Comparison of ENCODE assay signal across 27 mouse cellular contexts in genomic region chr1:82807206-82807605, GRCm38 (mm10). TPM values are rescaled to one million over a fixed set of nuclear protein-coding genes. Genes with fewer than 3 reads are reported as not detected.
DNase-seq lines count a peak whose midpoint lies in the region; ATAC-seq and TF ChIP-seq lines count a peak whose summit lies in the region.
"Had no signal": no experiment of that assay in that cellular context is flagged by ENCODE, and none has a peak within 500 bp of the region (broad histone marks: within the 10 kb centered on the region; RNA-seq: fewer than 3 reads in every experiment).

No protein-coding gene starts in this region.

- no peak overlapping the region for H3K9ac ChIP-seq in heart, embryonic 16.5 days (ENCODE audit: low read length)
- no peak overlapping the region for H3K9ac ChIP-seq in heart, embryonic 11.5 days (ENCODE audit: low read depth, low read length)
- no peak overlapping the region for H3K9ac ChIP-seq in stomach, postnatal 0 days (ENCODE audit: low read length)
- H3K9ac ChIP-seq: hindbrain, embryonic 14.5 days; limb, embryonic 15.5 days; liver, embryonic 15.5 days had no signal

- H3K36me3 ChIP-seq in heart, embryonic 16.5 days (ENCODE audit: control insufficient read depth, insufficient read depth) = no peaks in the 10 kb centered on the region
- no peaks in the 10 kb centered on the region for H3K36me3 ChIP-seq in heart, embryonic 11.5 days (ENCODE audit: control insufficient read depth, insufficient read depth, low read length)
- no peaks in the 10 kb centered on the region for H3K36me3 ChIP-seq in stomach, postnatal 0 days (ENCODE audit: control insufficient read depth, insufficient read depth, low read length)
- H3K36me3 ChIP-seq: limb, embryonic 15.5 days; liver, embryonic 15.5 days had no signal

- no peaks in the 10 kb centered on the region for H3K9me3 ChIP-seq in heart, embryonic 16.5 days (replicated peaks; ENCODE audit: control insufficient read depth, low read length)
- H3K9me3 ChIP-seq in heart, embryonic 11.5 days (replicated peaks; ENCODE audit: control insufficient read depth, low read length) = 0 out of 2 replicates have a peak, but pooled peaks cover 2% of the 10 kb centered on the region
- H3K9me3 ChIP-seq in stomach, postnatal 0 days (ENCODE audit: control insufficient read depth, low read length) = no peaks in the 10 kb centered on the region
- H3K9me3 ChIP-seq: limb, embryonic 15.5 days; liver, embryonic 15.5 days had no signal

- TF ChIP-seq CTCF in stomach, postnatal 0 days (IDR thresholded peaks at IDR 0.05; ENCODE audit: low read depth) = no peak

- no peak overlapping the region for H3K4me2 ChIP-seq in heart, embryonic 16.5 days (ENCODE audit: low read depth, low read length)
- no peak overlapping the region for H3K4me2 ChIP-seq in heart, embryonic 11.5 days
- H3K4me2 ChIP-seq in stomach, postnatal 0 days (replicated peaks; ENCODE audit: low read depth) = no peak overlapping the region
- H3K4me2 ChIP-seq: hindbrain, embryonic 14.5 days; limb, embryonic 15.5 days; liver, embryonic 15.5 days; midbrain, embryonic 11.5 days had no signal

- ATAC-seq in heart, embryonic 16.5 days (replicated peaks; ENCODE audit: extremely low read depth, insufficient read depth, low FRiP score) = peak; percentile 62; the same call in 1 of the 2 replicates
- ATAC-seq in heart, embryonic 11.5 days (replicated peaks; ENCODE audit: insufficient number of reproducible peaks, low FRiP score, low TSS enrichment) = no peak
- ATAC-seq in inflammation-experienced regulatory T-cells, adult 6 months = peak; percentile 77
- ATAC-seq in stomach, postnatal 0 days (ENCODE audit: low FRiP score, low TSS enrichment) = no peak
- ATAC-seq: forebrain, embryonic 16.5 days; intestine, postnatal 0 days had no signal

- peak overlapping the region; percentile 70; the same call in 1 of the 2 replicates for H3K27ac ChIP-seq in heart, embryonic 16.5 days (ENCODE audit: low read length)
- no peak overlapping the region for H3K27ac ChIP-seq in heart, embryonic 11.5 days (ENCODE audit: low read depth, low read length)
- no peak overlapping the region for H3K27ac ChIP-seq in stomach, postnatal 0 days (replicated peaks)
- H3K27ac ChIP-seq: hindbrain, embryonic 14.5 days; layer of hippocampus, adult 2 months; limb, embryonic 15.5 days; liver, embryonic 15.5 days had no signal

- no peaks in the 10 kb centered on the region for H3K27me3 ChIP-seq in heart, embryonic 16.5 days (ENCODE audit: control insufficient read depth, insufficient read depth, low read length)
- no peaks in the 10 kb centered on the region for H3K27me3 ChIP-seq in heart, embryonic 11.5 days (ENCODE audit: control insufficient read depth, insufficient read depth, low read length)
- H3K27me3 ChIP-seq in stomach, postnatal 0 days (ENCODE audit: control insufficient read depth, insufficient read depth, low read length) = no peaks in the 10 kb centered on the region
- H3K27me3 ChIP-seq: limb, embryonic 15.5 days; liver, embryonic 15.5 days had no signal

- WGBS in heart, embryonic 16.5 days = 65% methylated on average over 7 of the region's 7 CpGs
- 73% methylated on average over 7 of the region's 7 CpGs for WGBS in heart, embryonic 11.5 days (ENCODE audit: insufficient replicate concordance)
- 66% methylated on average over 7 of the region's 7 CpGs for WGBS in stomach, postnatal 0 days

- peak; percentile 73 for DNase-seq in CD4-positive, CD25-positive, alpha-beta regulatory T cell, adult 2 months (ENCODE audit: low read depth, low spot score)
- DNase-seq in thymus, postnatal 25 days = peak; percentile 35
- DNase-seq in stomach, postnatal 0 days (ENCODE audit: low spot score) = no peak
- DNase-seq in frontal cortex, adult 2 months (ENCODE audit: extremely low spot score in 1 of 2, low spot score in 1 of 2) = no peak
- DNase-seq: adrenal gland, postnatal 25 days; B cell, adult 2 months; cerebellum, adult 11-12 months; cerebellum, postnatal 25 days; embryo, embryonic 11 days; heart, postnatal 36 days; kidney, postnatal 14 days; layer of hippocampus, postnatal 36 days had no signal

- no peak overlapping the region for H3K4me3 ChIP-seq in heart, embryonic 16.5 days (ENCODE audit: low read length)
- H3K4me3 ChIP-seq in heart, embryonic 11.5 days (ENCODE audit: low read depth, low read length) = no peak overlapping the region
- no peak overlapping the region for H3K4me3 ChIP-seq in stomach, postnatal 0 days (ENCODE audit: low read depth, low read length)
- H3K4me3 ChIP-seq: layer of hippocampus, adult 2 months; limb, embryonic 15.5 days; liver, embryonic 15.5 days had no signal

- TF ChIP-seq EP300 in stomach, postnatal 0 days (optimal IDR thresholded peaks at IDR 0.05) = no peak

- peaks cover 8% of the 10 kb centered on the region; the same call in 1 of the 2 replicates for H3K4me1 ChIP-seq in heart, embryonic 16.5 days (ENCODE audit: control insufficient read depth, insufficient read depth, low read length)
- H3K4me1 ChIP-seq in heart, embryonic 11.5 days (ENCODE audit: control insufficient read depth, insufficient read depth, low read length) = peaks cover 3% of the 10 kb centered on the region; the same call in 1 of the 2 replicates
- H3K4me1 ChIP-seq in stomach, postnatal 0 days (replicated peaks; ENCODE audit: control insufficient read depth, insufficient read depth) = no peaks in the 10 kb centered on the region

RNA-seq across cellular contexts. Expression of gene Agfg1, which starts 32.1 kb away (rescaled TPM):
- polyA plus RNA-seq in heart, embryonic 16.5 days (2015; fragmentation: Nextera tagmentation; extraction: Ambion mirVana) = 30.0 and 30.4 TPM in 2 replicates
- polyA plus RNA-seq in heart, embryonic 11.5 days (2014; fragmentation: Nextera tagmentation; extraction: Ambion mirVana) = 42.2 and 43.8 TPM in 2 replicates
- polyA plus RNA-seq in inflammation-experienced regulatory T-cells, adult 6 months (2017; shearing (Covaris generic)) = 10 to 100 TPM; 32.2 to 33.2 (median 32.6) TPM
- polyA plus RNA-seq in stomach, postnatal 0 days (2015; fragmentation: Nextera tagmentation; extraction: Ambion mirVana) = 18.2 and 18.8 TPM in 2 replicates
- 36.0 and 36.3 TPM in 2 replicates for polyA plus RNA-seq in frontal cortex, adult 2 months (2012; rRNA removed)

RNA-seq across cellular contexts. Expression of gene Gm47791, which starts 36.2 kb away (rescaled TPM):
- polyA plus RNA-seq in heart, embryonic 16.5 days (2015; fragmentation: Nextera tagmentation; extraction: Ambion mirVana) = not detected in 2 replicates
- polyA plus RNA-seq in heart, embryonic 11.5 days (2014; fragmentation: Nextera tagmentation; extraction: Ambion mirVana) = not detected in 2 replicates
- polyA plus RNA-seq in inflammation-experienced regulatory T-cells, adult 6 months (2017; shearing (Covaris generic)) = not detected
- polyA plus RNA-seq in stomach, postnatal 0 days (2015; fragmentation: Nextera tagmentation; extraction: Ambion mirVana) = not detected in 2 replicates
- polyA plus RNA-seq in frontal cortex, adult 2 months (2012; rRNA removed) = not detected in 2 replicates
- polyA plus RNA-seq: embryonic facial prominence, embryonic 14.5 days; forebrain, embryonic 16.5 days; gonadal fat pad, adult 2 months; hindbrain, embryonic 14.5 days; intestine, postnatal 0 days; limb, embryonic 15.5 days; liver, embryonic 15.5 days; lung, embryonic 16.5 days; midbrain, embryonic 11.5 days; neural tube, embryonic 11.5 days; stomach, embryonic 14.5 days had no signal

RNA-seq across cellular contexts. Expression of gene Tm4sf20, which starts 38.9 kb away (rescaled TPM):
- polyA plus RNA-seq in heart, embryonic 16.5 days (2015; fragmentation: Nextera tagmentation; extraction: Ambion mirVana) = 0.67 TPM in 1 of 2 replicates, not detected in the other
- polyA plus RNA-seq in heart, embryonic 11.5 days (2014; fragmentation: Nextera tagmentation; extraction: Ambion mirVana) = 0.29 TPM in 1 of 2 replicates, not detected in the other
- 1 to 10 TPM in 1 of 3 experiments, under 1 TPM in 1, not detected in 1; 0.40 to 1.1 TPM for polyA plus RNA-seq in inflammation-experienced regulatory T-cells, adult 6 months (2017; shearing (Covaris generic))
- polyA plus RNA-seq in stomach, postnatal 0 days (2015; fragmentation: Nextera tagmentation; extraction: Ambion mirVana) = 0.21 and 1.0 TPM in 2 replicates
- polyA plus RNA-seq in frontal cortex, adult 2 months (2012; rRNA removed) = not detected in 2 replicates
- polyA plus RNA-seq: forebrain, embryonic 16.5 days; gonadal fat pad, adult 2 months; hindbrain, embryonic 14.5 days; limb, embryonic 15.5 days; lung, embryonic 16.5 days had no signal

Comparison
In these comparisons a context has a peak if more than half of its experiments do, and no peak if none do; other contexts are left out.
1. ATAC-seq: peak in heart, embryonic 16.5 days (single experiment) and inflammation-experienced regulatory T-cells, adult 6 months (single experiment); none in heart, embryonic 11.5 days (single experiment) and stomach, postnatal 0 days (single experiment).
2. DNase-seq: peak in CD4-positive, CD25-positive, alpha-beta regulatory T cell, adult 2 months (single experiment) and thymus, postnatal 25 days (single experiment); none in stomach, postnatal 0 days (single experiment) and frontal cortex, adult 2 months (0 of 2).